Mouse (Mus musculus) lung, embryonic 15.5 days (tissue): ENCODE results near the gene Sowaha. TPM values are rescaled to one million over a fixed set of nuclear protein-coding genes. Genes with fewer than 3 reads are reported as not detected.
"Not testable (repeated sequence)": the region's sequence is repeated elsewhere in the genome, so short reads cannot be mapped to it uniquely, and the experiment has no call there.

Experiments
- ATAC-seq: fragments of 200-750 bp; cut with Nextera tagmentation; 2 replicates; pipeline ENCODE4 v1.8.0; 2017; ENCODE audit warnings: moderate number of reproducible peaks, borderline replicate concordance; ENCODE audit not compliant: low FRiP score, low TSS enrichment; ENCODE audit errors: extremely low read depth
- H3K27ac ChIP-seq: fragments of 300-500 bp; sonication (generic); 2 replicates; pipeline ENCODE4 v1.5.1; 2015; ENCODE audit warnings: moderate library complexity, mild to moderate bottlenecking, inconsistent platforms
- H3K27me3 ChIP-seq: fragments of 300-500 bp; sonication (generic); 2 replicates; pipeline ENCODE4 v1.6.1; 2015; ENCODE audit warnings: inconsistent platforms
- H3K36me3 ChIP-seq: fragments of 300-500 bp; sonication (generic); 2 replicates; pipeline ENCODE4 v1.6.1; 2015; ENCODE audit warnings: inconsistent platforms
- H3K4me1 ChIP-seq: fragments of 300-500 bp; sonication (generic); 2 replicates; pipeline ENCODE4 v1.6.1; 2015; ENCODE audit warnings: inconsistent platforms
- H3K4me2 ChIP-seq: fragments of 300-500 bp; sonication (generic); 2 replicates; pipeline ENCODE4 v1.6.1; 2015; ENCODE audit warnings: inconsistent platforms, mild to moderate bottlenecking, moderate library complexity
- H3K4me3 ChIP-seq: fragments of 300-500 bp; sonication (generic); 2 replicates; pipeline ENCODE4 v1.5.1; 2015; ENCODE audit warnings: mild to moderate bottlenecking, inconsistent platforms
- H3K9ac ChIP-seq: fragments of 300-500 bp; sonication (generic); 2 replicates; pipeline ENCODE4 v1.6.1; 2015; ENCODE audit warnings: inconsistent platforms
- H3K9me3 ChIP-seq: fragments of 300-500 bp; sonication (generic); 2 replicates; pipeline ENCODE4 v1.6.1; 2016; ENCODE audit warnings: inconsistent platforms
- WGBS: fragments of 180-500 bp; shearing (Covaris S2); methylation state at CpG from one replicate; pipeline ENCODE4 v1.1.7; 2015; 5-methylcytosine and 5-hydroxymethylcytosine counted together
- polyA plus RNA-seq: library from polyadenylated mRNA; unstranded; fragments of >200 nt; fragmentation: Nextera tagmentation; extraction: Ambion mirVana; gene quantifications from 2 replicates; pipeline ENCODE4 v1.2.1, GENCODE M21; 2015

Gene Sowaha
- polyA plus RNA-seq, 1 experiment from 2014 or later, result 0.06 TPM

DNA sequence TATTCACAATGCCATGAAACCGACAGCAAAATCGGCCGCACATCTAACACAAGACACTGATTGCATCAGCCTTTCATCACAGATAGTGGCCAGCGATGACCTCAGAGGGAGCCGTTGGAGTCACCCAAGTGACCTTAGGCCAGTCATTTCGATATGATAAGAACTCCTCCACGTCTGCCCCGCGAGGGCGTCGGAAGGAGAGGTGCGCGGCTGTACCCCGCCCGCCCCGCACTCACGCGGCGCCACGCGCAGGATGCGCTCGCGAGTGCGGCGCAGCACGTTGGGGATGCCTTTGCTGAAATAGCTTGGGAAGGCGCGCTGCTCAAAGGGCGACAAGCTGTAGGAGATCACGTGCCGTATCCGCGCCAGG lies 49.8 kb downstream of the Sowaha start:
- H3K36me3 ChIP-seq, result peaks cover 14% of the 10 kb centered on the region; the same call in 1 of the 2 replicates
- ATAC-seq, result peak; percentile 29
- H3K9ac ChIP-seq, result peak overlapping the region; percentile 81
- peak overlapping the region; percentile 80 for H3K4me3 ChIP-seq
- peak overlapping the region; percentile 43 for H3K27ac ChIP-seq
- WGBS, result under 1% methylated on average over 34 of the region's 34 CpGs
- H3K27me3 ChIP-seq, result no peaks in the 10 kb centered on the region
- peaks cover 13% of the 10 kb centered on the region for H3K4me1 ChIP-seq
- H3K9me3 ChIP-seq, result no peaks in the 10 kb centered on the region
- H3K4me2 ChIP-seq, result peak overlapping the region; percentile 83

DNA sequence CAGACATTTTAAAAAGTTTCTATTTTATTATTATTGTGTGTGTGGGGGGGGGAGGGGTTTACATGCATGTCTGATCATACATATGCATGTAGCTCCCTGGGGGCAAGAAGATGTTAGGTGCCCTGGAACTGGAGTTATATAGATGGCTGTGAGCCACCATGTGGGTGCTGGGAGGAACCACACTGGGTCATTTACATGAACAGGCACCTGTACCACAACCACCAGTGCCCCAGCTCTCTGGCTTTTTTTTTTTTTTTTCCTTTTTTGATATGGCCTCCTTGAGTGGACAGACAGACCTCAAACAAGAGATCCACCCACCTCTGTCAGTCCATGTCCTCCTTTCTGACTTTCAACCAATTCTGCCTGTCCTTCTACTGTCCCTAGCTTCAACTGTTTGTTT lies 50.9 kb downstream of the Sowaha start:
- Histone ChIP-seq H3K27ac (no peak overlapping the region), H3K9me3 (no peaks in the 10 kb centered on the region), H3K4me2 (peak overlapping the region; percentile 83), H3K36me3 (peaks cover 14% of the 10 kb centered on the region; the same call in 1 of the 2 replicates), H3K27me3 (no peaks in the 10 kb centered on the region), H3K9ac (no peak overlapping the region), H3K4me3 (peak overlapping the region; percentile 80; the same call in 1 of the 2 replicates), H3K4me1 (peaks cover 13% of the 10 kb centered on the region)
- ATAC-seq, result no peak

DNA sequence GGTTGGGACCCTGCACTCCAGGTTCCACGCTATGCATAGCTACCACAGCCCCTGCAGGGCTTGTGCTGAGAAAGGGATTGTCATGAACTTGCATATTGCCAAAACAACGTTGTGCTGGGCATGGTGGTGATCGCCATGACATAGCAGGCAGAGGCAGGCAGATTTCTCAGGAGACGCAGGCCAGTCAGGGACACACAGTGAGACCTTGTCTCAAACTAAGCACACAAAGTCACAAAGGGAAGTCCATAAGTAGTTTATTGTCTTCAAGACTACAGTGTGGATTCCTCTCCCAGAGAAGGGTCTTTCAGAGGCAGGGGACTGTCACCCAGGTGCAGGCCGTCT lies 51.4 kb downstream of the Sowaha start:
- no peaks in the 10 kb centered on the region for H3K9me3 ChIP-seq
- 92% methylated on average over 5 of the region's 5 CpGs for WGBS
- no peak for ATAC-seq
- no peaks in the 10 kb centered on the region for H3K27me3 ChIP-seq
- no peak overlapping the region for H3K4me3 ChIP-seq
- no peak overlapping the region for H3K9ac ChIP-seq
- H3K4me2 ChIP-seq, result no peak overlapping the region
- peaks cover 14% of the 10 kb centered on the region; the same call in 1 of the 2 replicates for H3K36me3 ChIP-seq
- H3K4me1 ChIP-seq, result peaks cover 13% of the 10 kb centered on the region
- H3K27ac ChIP-seq, result no peak overlapping the region

DNA sequence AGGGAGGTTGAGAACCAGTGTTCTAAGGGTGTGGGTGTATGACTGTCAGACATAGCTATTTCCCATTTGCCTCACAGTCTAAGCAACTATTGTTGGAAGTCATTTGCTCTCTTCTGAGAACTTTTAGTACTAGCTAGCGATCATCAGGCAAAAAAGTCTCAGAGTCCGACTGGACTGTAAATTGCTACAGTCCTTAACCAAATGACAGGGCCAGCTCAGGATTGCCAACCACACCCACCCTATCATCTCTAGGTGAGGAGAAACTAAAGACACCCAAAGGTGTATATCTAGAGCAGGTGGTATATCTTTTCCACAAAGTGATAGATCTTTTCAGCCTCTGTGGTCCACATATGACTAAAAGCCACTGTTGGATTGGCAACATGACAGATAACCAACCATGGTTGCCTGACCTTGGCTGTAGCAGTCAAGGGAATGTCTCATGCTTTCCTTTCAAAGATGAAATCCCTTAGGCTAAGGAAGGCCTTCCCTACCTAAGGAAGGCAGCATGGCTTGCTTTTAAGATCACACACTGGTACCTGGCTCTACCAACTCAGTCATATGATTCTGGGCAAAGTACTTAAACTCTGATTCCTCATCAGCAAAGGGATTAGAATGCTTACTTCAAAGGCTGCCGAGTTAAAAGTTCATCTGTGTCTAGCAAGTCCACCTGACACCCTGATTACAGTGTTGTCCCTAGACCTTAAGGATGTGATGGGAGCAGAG lies 51.9 kb downstream of the Sowaha start:
- H3K9me3 ChIP-seq, result no peaks in the 10 kb centered on the region
- no peak overlapping the region for H3K27ac ChIP-seq
- no peak overlapping the region for H3K9ac ChIP-seq
- peaks cover 13% of the 10 kb centered on the region for H3K4me1 ChIP-seq
- no peaks in the 10 kb centered on the region for H3K27me3 ChIP-seq
- no peak overlapping the region for H3K4me3 ChIP-seq
- H3K4me2 ChIP-seq, result no peak overlapping the region
- no peak for ATAC-seq
- WGBS, result 86% methylated on average over 3 of the region's 3 CpGs
- peaks cover 14% of the 10 kb centered on the region; the same call in 1 of the 2 replicates for H3K36me3 ChIP-seq

DNA sequence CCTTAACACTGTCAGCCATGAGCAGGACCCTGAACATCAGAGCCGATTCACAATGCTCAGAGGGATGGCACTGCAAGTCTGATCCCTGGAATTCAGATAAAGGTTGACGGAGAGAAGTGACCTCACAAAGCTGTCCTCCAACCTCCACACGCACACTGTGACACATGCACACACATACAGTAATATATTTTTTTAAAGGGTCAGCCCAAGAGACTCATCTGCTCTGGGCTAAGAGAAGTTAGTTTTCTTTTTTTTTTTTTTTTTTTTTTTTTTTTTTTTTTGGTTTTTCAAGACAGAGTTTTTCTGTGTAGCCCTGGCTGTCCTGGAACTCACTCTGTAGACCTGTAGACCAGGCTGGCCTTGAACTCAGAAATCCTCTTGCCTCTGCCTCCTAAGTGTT lies 53.2 kb downstream of the Sowaha start:
- Histone ChIP-seq H3K36me3 (peaks cover 14% of the 10 kb centered on the region; the same call in 1 of the 2 replicates), H3K4me1 (peaks cover 13% of the 10 kb centered on the region)
- not testable (repeated sequence) for ATAC-seq, H3K9me3 ChIP-seq, H3K9ac ChIP-seq, H3K4me3 ChIP-seq, H3K27ac ChIP-seq, H3K4me2 ChIP-seq, H3K27me3 ChIP-seq
- 72% methylated on average over 3 of the region's 3 CpGs for WGBS

Other genes starting within 250 kb of the Sowaha start
- gene Hspa4, start 179.8 kb downstream of the Sowaha start, polyA plus RNA-seq, result 88.8 and 91.2 TPM in 2 replicates
- gene Zcchc10, start 155.6 kb downstream of the Sowaha start, polyA plus RNA-seq, result 17.6 and 21.7 TPM in 2 replicates
- 51.1 and 53.4 TPM in 2 replicates for gene Aff4, start 129.4 kb downstream of the Sowaha start, polyA plus RNA-seq
- gene Leap2, start 57.1 kb downstream of the Sowaha start, polyA plus RNA-seq, result 0.34 TPM in 1 of 2 replicates, not detected in the other
- gene Uqcrq, start 49.4 kb downstream of the Sowaha start, polyA plus RNA-seq, result 468 and 484 TPM in 2 replicates
- gene Gdf9, start 49.3 kb downstream of the Sowaha start, polyA plus RNA-seq, result 1.7 TPM in 2 replicates
- gene Gm10447, start 23.2 kb downstream of the Sowaha start, polyA plus RNA-seq, result not detected in 2 replicates
- gene Shroom1, start 23.1 kb downstream of the Sowaha start, polyA plus RNA-seq, result 1.8 and 2.4 TPM in 2 replicates
- gene Gm9837, start 9.8 kb downstream of the Sowaha start, polyA plus RNA-seq, result not detected in 2 replicates
- gene Gm9945, start 108 bp downstream of the Sowaha start, polyA plus RNA-seq, result not detected in 2 replicates
- 24.3 and 25.1 TPM in 2 replicates for gene Sept8, start 39.0 kb upstream of the Sowaha start, polyA plus RNA-seq
- gene Kif3a, start 87.1 kb upstream of the Sowaha start, polyA plus RNA-seq, result 61.6 and 65.7 TPM in 2 replicates
- 1.2 TPM in 2 replicates for gene Il4, start 138.4 kb upstream of the Sowaha start, polyA plus RNA-seq
- 0.12 TPM in 1 of 2 replicates, not detected in the other for gene Il13, start 154.4 kb upstream of the Sowaha start, polyA plus RNA-seq
- 33.4 and 33.5 TPM in 2 replicates for gene Rad50, start 227.0 kb upstream of the Sowaha start, polyA plus RNA-seq
- 0.15 TPM in 1 of 2 replicates, not detected in the other for gene Il5, start 240.5 kb upstream of the Sowaha start, polyA plus RNA-seq